Mouse (Mus musculus): ENCODE results near the gene Erbb4.

GRCm38 (mm10) chr1:68517820-68518219 lies 590.0 kb downstream of the Erbb4 start:
- TF ChIP-seq CTCF (IDR thresholded peaks at IDR 0.05) (no peak), EP300 (IDR thresholded peaks at IDR 0.05) (no peak)

Data from lung, postnatal 0 days (tissue).